Mouse (Mus musculus) CH12.LX (cell line): Measurements from ENCODE around the gene Neu4.

Source experiments
- CTCF ChIP-seq, 2 experiments: IDR thresholded peaks in 1 of 2; conservative IDR thresholded peaks in 1 of 2; 2 replicates each; pipeline ENCODE4 v1.5.1; 2011 to 2012; ENCODE audit warnings: low read depth in 2 of 2, low read length in 2 of 2, improper control_type of control experiment in 1 of 2, inconsistent platforms in 1 of 2, mild to moderate bottlenecking in 1 of 2, moderate library complexity in 1 of 2
- POLR2A ChIP-seq: IDR thresholded peaks from 2 replicates; pipeline ENCODE4 v1.6.1; 2011; ENCODE audit warnings: low read depth, mild to moderate bottlenecking, improper control_type of control experiment, low read length
- USF1 ChIP-seq: IDR thresholded peaks from 2 replicates; pipeline ENCODE4 v1.6.1; 2014; ENCODE audit warnings: low read depth, mild to moderate bottlenecking, inconsistent platforms, low read length, improper control_type of control experiment
- ZMIZ1 ChIP-seq: IDR thresholded peaks from 2 replicates; pipeline ENCODE4 v1.6.1; 2012; ENCODE audit warnings: low read depth, mild to moderate bottlenecking, inconsistent platforms, low read length, improper control_type of control experiment

DNA sequence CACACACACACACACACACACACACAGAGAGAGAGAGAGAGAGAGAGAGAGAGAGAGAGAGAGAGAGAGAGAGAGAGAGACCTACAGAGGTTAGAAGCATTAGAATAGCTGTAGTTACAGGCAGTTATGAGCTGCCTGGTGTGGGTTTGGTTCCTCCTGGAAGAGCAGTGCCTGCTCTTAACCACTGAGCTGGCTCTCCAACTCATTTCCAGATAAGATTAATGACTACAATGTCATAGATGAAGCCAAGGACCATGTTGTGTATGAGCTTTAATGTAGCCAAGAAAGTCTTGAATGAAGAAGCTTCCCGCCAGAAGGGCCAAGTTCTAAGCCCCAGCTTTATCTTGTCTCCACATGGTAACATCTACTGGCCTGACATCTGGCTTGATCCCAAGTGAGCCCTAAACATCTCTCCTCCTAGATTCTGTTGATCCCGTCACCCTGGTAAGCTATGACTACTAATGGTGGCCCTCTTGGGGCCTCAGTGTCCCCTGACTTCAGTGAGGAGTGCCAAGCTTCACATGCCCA, 12.9 kb downstream of the Neu4 start:
- no peak for TF ChIP-seq USF1
- no peak for TF ChIP-seq ZMIZ1
- no peak for TF ChIP-seq POLR2A
- no peak for TF ChIP-seq CTCF (conservative IDR thresholded peaks at IDR 0.05 in 1 of 2, IDR thresholded peaks at IDR 0.05 in 1 of 2; ENCODE audit: low read depth in 2 of 2, low read length in 2 of 2)
